Mouse (Mus musculus) erythroblast, embryonic 14.5 days (primary cell): Measurements from ENCODE around the gene Arhgap32.

Source experiments
- GATA1 ChIP-seq: IDR thresholded peaks from 2 replicates; pipeline ENCODE4 v1.6.1; 2012; ENCODE audit warnings: low read length, inconsistent platforms, mixed read lengths
- TAL1 ChIP-seq: IDR thresholded peaks from 3 replicates; pipeline ENCODE4 v1.6.1; 2012; ENCODE audit warnings: low read length, inconsistent platforms, mixed read lengths

GRCm38 (mm10) chr9:32225584-32225983 is 109.6 kb downstream of the Arhgap32 start:
- TF ChIP-seq GATA1 (no peak), TAL1 (no peak)
